Mouse (Mus musculus) heart, postnatal 0 days (tissue): ENCODE measurements around the gene Tcf15. TPM values are rescaled to one million over a fixed set of nuclear protein-coding genes. Genes with fewer than 3 reads are reported as not detected.

Source experiments
- ATAC-seq: fragments of 200-750 bp; cut with Nextera tagmentation; 2 replicates; pipeline ENCODE4 v1.8.0; 2017; ENCODE audit warnings: low read depth, moderate number of reproducible peaks, moderate library complexity; ENCODE audit not compliant: insufficient read depth
- DNase-seq: peaks from one replicate; pipeline ENCODE4 v3.0.0-alpha.2; 2016; ENCODE audit warnings: low spot score
- H3K27ac ChIP-seq: fragments of 300-500 bp; sonication (generic); 2 replicates; pipeline ENCODE4 v1.5.1; 2014; ENCODE audit warnings: low read depth, mild to moderate bottlenecking
- H3K27me3 ChIP-seq: fragments of 300-500 bp; sonication (generic); 2 replicates; pipeline ENCODE4 v1.6.1; 2014; ENCODE audit warnings: low read length, mixed read lengths; ENCODE audit not compliant: control insufficient read depth, insufficient read depth
- H3K36me3 ChIP-seq: fragments of 300-500 bp; sonication (generic); replicated peaks from 2 replicates; pipeline ENCODE4 v1.6.1; 2014; ENCODE audit warnings: low read length, mixed read lengths; ENCODE audit not compliant: control insufficient read depth, insufficient read depth
- H3K4me1 ChIP-seq: fragments of 300-500 bp; sonication (generic); 2 replicates; pipeline ENCODE4 v1.6.1; 2014; ENCODE audit warnings: antibody characterized with exemption; ENCODE audit not compliant: control insufficient read depth, insufficient read depth
- H3K4me2 ChIP-seq: fragments of 300-500 bp; sonication (generic); 2 replicates; pipeline ENCODE4 v1.6.1; 2014; ENCODE audit warnings: low read depth, mild to moderate bottlenecking, low read length, moderate library complexity
- H3K4me3 ChIP-seq: fragments of 300-500 bp; sonication (generic); 2 replicates; pipeline ENCODE4 v1.5.1; 2014; ENCODE audit warnings: low read depth, low read length
- H3K9ac ChIP-seq: fragments of 300-500 bp; sonication (generic); replicated peaks from 2 replicates; pipeline ENCODE4 v1.6.1; 2014; ENCODE audit warnings: low read depth, low read length, mixed read lengths
- H3K9me3 ChIP-seq: fragments of 300-500 bp; sonication (generic); replicated peaks from 2 replicates; pipeline ENCODE4 v1.6.1; 2016; ENCODE audit warnings: low read length; ENCODE audit not compliant: control insufficient read depth
- CTCF ChIP-seq: IDR thresholded peaks from 2 replicates; pipeline ENCODE4 v1.5.1; 2016; ENCODE audit warnings: antibody characterized with exemption, control low read depth, low read depth
- EP300 ChIP-seq: IDR thresholded peaks from 2 replicates; pipeline ENCODE4 v1.6.1; 2016; ENCODE audit warnings: antibody characterized with exemption, low read depth
- WGBS: fragments of 180-500 bp; shearing (Covaris S2); extraction: QIAGEN DNeasy Blood & Tissue Kit; methylation state at CpG from one replicate; pipeline ENCODE4 v1.1.7; 2014; 5-methylcytosine and 5-hydroxymethylcytosine counted together
- polyA plus RNA-seq: library from polyadenylated mRNA; unstranded; fragments of >200 nt; fragmentation: Nextera tagmentation; extraction: Ambion mirVana; gene quantifications from 2 replicates; pipeline ENCODE4 v1.2.1, GENCODE M21; 2015
- total RNA-seq: library from RNA; depleted of rRNA; stranded (reverse); fragments of >200 nt; gene quantifications from 2 replicates; pipeline ENCODE4 v1.2.3, GENCODE M21; 2014; ENCODE audit warnings: low replicate concordance

Gene Tcf15
- total and polyA plus RNA-seq, 2 experiments from 2014 or later = 23.0 to 36.8 TPM

GRCm38 (mm10) chr2:152112970-152113369, 30.4 kb upstream of the Tcf15 start:
- 64% methylated on average over 10 of the region's 10 CpGs for WGBS
- TF ChIP-seq EP300 = no peak
- TF ChIP-seq CTCF = no peak
- DNase-seq (no peak), ATAC-seq (no peak)
- Histone ChIP-seq H3K9ac (no peak overlapping the region), H3K4me3 (no peak overlapping the region), H3K27ac (no peak overlapping the region), H3K36me3 (no peaks in the 10 kb centered on the region), H3K27me3 (peaks cover 14% of the 10 kb centered on the region), H3K4me1 (no peaks in the 10 kb centered on the region), H3K9me3 (no peaks in the 10 kb centered on the region), H3K4me2 (no peak overlapping the region)

GRCm38 (mm10) chr2:152114057-152114975, 29.0 kb upstream of the Tcf15 start:
- Histone ChIP-seq H3K36me3 (no peaks in the 10 kb centered on the region), H3K27ac (no peak overlapping the region), H3K4me2 (peak overlapping the region; percentile 34), H3K9me3 (no peaks in the 10 kb centered on the region), H3K27me3 (peaks cover 14% of the 10 kb centered on the region), H3K4me3 (peak overlapping the region; percentile 12; the same call in 1 of the 2 replicates), H3K9ac (no peak overlapping the region), H3K4me1 (no peaks in the 10 kb centered on the region)
- 20% methylated on average over 36 of the region's 36 CpGs for WGBS
- DNase-seq = no peak
- peak; percentile 17; the same call in 1 of the 2 replicates for ATAC-seq
- TF ChIP-seq EP300 = no peak
- TF ChIP-seq CTCF = no peak

- H3K27me3 ChIP-seq = peaks cover 21% of the 10 kb centered on the region
- DNase-seq (no peak), ATAC-seq (no peak)
- no peaks in the 10 kb centered on the region for H3K36me3 ChIP-seq
- TF ChIP-seq EP300 = no peak
- no peak for TF ChIP-seq CTCF
- 66% methylated on average over 7 of the region's 7 CpGs for WGBS
- no peak overlapping the region for H3K4me3 ChIP-seq
- H3K9me3 ChIP-seq = no peaks in the 10 kb centered on the region
- H3K9ac ChIP-seq = no peak overlapping the region
- H3K4me2 ChIP-seq = no peak overlapping the region
- H3K4me1 ChIP-seq = no peaks in the 10 kb centered on the region
- no peak overlapping the region for H3K27ac ChIP-seq
These were observed 25.7 kb upstream of the Tcf15 start for GRCm38 (mm10) chr2:152117694-152118093.

GRCm38 (mm10) chr2:152119228-152119865, 24.0 kb upstream of the Tcf15 start:
- ATAC-seq (no peak), DNase-seq (no peak)
- Histone ChIP-seq H3K27ac (no peak overlapping the region), H3K4me1 (no peaks in the 10 kb centered on the region), H3K9ac (no peak overlapping the region), H3K27me3 (peaks cover 16% of the 10 kb centered on the region), H3K4me3 (no peak overlapping the region), H3K9me3 (no peaks in the 10 kb centered on the region), H3K36me3 (no peaks in the 10 kb centered on the region), H3K4me2 (no peak overlapping the region)
- no peak for TF ChIP-seq EP300
- WGBS = 39% methylated on average over 6 of the region's 6 CpGs

- no peaks in the 10 kb centered on the region for H3K4me1 ChIP-seq
- H3K27me3 ChIP-seq = 0 out of 2 replicates have a peak, but pooled peaks cover 7% of the 10 kb centered on the region
- no peak overlapping the region for H3K4me2 ChIP-seq
- no peak overlapping the region for H3K4me3 ChIP-seq
- no peak overlapping the region for H3K27ac ChIP-seq
- WGBS = 49% methylated on average over 9 of the region's 9 CpGs
- TF ChIP-seq CTCF = no peak
- TF ChIP-seq EP300 = no peak
- DNase-seq (no peak), ATAC-seq (no peak)
- H3K9me3 ChIP-seq = no peaks in the 10 kb centered on the region
- H3K9ac ChIP-seq = no peak overlapping the region
- H3K36me3 ChIP-seq = no peaks in the 10 kb centered on the region
These were observed 20.5 kb upstream of the Tcf15 start for GRCm38 (mm10) chr2:152122896-152123295.
